In the genomic region with DNA sequence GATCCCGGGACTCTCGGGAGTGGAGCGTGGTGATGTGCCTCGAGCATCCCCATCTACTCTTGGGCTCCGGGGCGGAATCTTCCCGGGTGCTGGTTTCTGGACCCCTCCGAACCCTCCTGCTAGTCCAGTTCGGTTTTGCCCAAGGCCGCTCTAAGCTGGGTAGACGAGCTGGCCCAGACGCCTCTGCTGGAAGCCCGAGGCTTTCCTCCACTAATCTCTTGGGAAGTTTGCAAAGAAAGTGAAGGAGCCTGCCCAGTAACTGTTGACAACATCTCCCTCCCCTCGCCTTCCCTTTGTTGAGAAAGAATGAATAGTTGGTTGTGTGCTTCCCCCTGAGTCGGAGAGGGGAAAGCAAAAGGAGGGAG, we compare ENCODE assay signal across 8 mouse cellular contexts.
A peak's percentile ranks its signal among the peaks of the same experiment; 100 is the strongest.
DNase-seq lines count a peak whose midpoint lies in the region; ATAC-seq and TF ChIP-seq lines count a peak whose summit lies in the region.

No protein-coding gene starts in this region.

- H3K36me3 ChIP-seq in C2C12 (ENCODE audit: control insufficient read depth, insufficient read depth), result peaks cover 15% of the 10 kb centered on the region
- no peaks in the 10 kb centered on the region for H3K36me3 ChIP-seq in embryonic facial prominence, embryonic 12.5 days
- no peaks in the 10 kb centered on the region for H3K36me3 ChIP-seq in heart, embryonic 13.5 days

- under 1% methylated on average over 15 of the region's 15 CpGs for WGBS in embryonic facial prominence, embryonic 12.5 days
- under 1% methylated on average over 15 of the region's 15 CpGs for WGBS in heart, embryonic 13.5 days

- peak overlapping the region; percentile 67 for H3K27ac ChIP-seq in embryonic facial prominence, embryonic 12.5 days
- H3K27ac ChIP-seq in heart, embryonic 13.5 days (replicated peaks), result peak overlapping the region; percentile 16

- in situ Hi-C loops in Patski (cut with MboI; ENCODE audit: low pct_unique_long_range_greater_than_20kb), result no loop called here

- H3K9ac ChIP-seq in embryonic facial prominence, embryonic 12.5 days, result peak overlapping the region; percentile 78
- H3K9ac ChIP-seq in heart, embryonic 13.5 days, result peak overlapping the region; percentile 82

- peaks cover 10% of the 10 kb centered on the region; the same call in 1 of the 2 replicates for H3K4me1 ChIP-seq in embryonic facial prominence, embryonic 12.5 days
- peaks cover 29% of the 10 kb centered on the region for H3K4me1 ChIP-seq in heart, embryonic 13.5 days

- peak; percentile 40 for ATAC-seq in Patski
- peak; percentile 19; the same call in 1 of the 2 replicates for ATAC-seq in embryonic facial prominence, embryonic 12.5 days (ENCODE audit: insufficient number of reproducible peaks, insufficient read depth, low FRiP score, low TSS enrichment)
- peak; percentile 26; the same call in 1 of the 2 replicates for ATAC-seq in heart, embryonic 13.5 days (ENCODE audit: extremely low read depth, insufficient number of reproducible peaks, low FRiP score, low TSS enrichment)
- ATAC-seq in erythroid progenitor cell, adult 5-6 weeks (replicated peaks; ENCODE audit: low FRiP score, poor library complexity, severe bottlenecking), result no peak

- TF ChIP-seq CTCF in C2C12 (IDR thresholded peaks at IDR 0.05; ENCODE audit: control insufficient read depth, insufficient read depth, insufficient read length) (no peak), Patski (IDR thresholded peaks at IDR 0.05) (no peak)

- peak overlapping the region; percentile 64 for H3K4me3 ChIP-seq in C2C12 (ENCODE audit: insufficient read depth, poor library complexity, severe bottlenecking)
- H3K4me3 ChIP-seq in embryonic facial prominence, embryonic 12.5 days, result peak overlapping the region; percentile 61
- peak overlapping the region; percentile 63 for H3K4me3 ChIP-seq in heart, embryonic 13.5 days

- POLR2A ChIA-PET in Patski (lab: Charles Lee), result interaction anchor here (0.6 to 1.3 kb wide), 6 partner anchors 10 to 104 kb away, joined by 3 to 5 read pairs (median 4); no protein-coding TSS in a partner anchor

- peaks cover 62% of the 10 kb centered on the region for H3K79me2 ChIP-seq in C2C12 (ENCODE audit: control insufficient read depth, insufficient read depth)

- H3K9me3 ChIP-seq in embryonic facial prominence, embryonic 12.5 days, result no peaks in the 10 kb centered on the region
- no peaks in the 10 kb centered on the region for H3K9me3 ChIP-seq in heart, embryonic 13.5 days

- H3K27me3 ChIP-seq in C2C12 (ENCODE audit: control insufficient read depth, insufficient read depth, insufficient read length) (no peaks in the 10 kb centered on the region), Patski (no peaks in the 10 kb centered on the region)
- H3K27me3 ChIP-seq in embryonic facial prominence, embryonic 12.5 days, result 0 out of 2 replicates have a peak, but pooled peaks cover 5% of the 10 kb centered on the region
- peaks cover 32% of the 10 kb centered on the region for H3K27me3 ChIP-seq in heart, embryonic 13.5 days (replicated peaks)

- peak overlapping the region; percentile 96 for H3ac ChIP-seq in C2C12 (ENCODE audit: control insufficient read depth, insufficient read length, low read depth)

- H3K79me3 ChIP-seq in C2C12 (ENCODE audit: low read depth), result peaks cover 43% of the 10 kb centered on the region

- DNase-seq in Patski (ENCODE audit: low read depth, low spot score), result no peak
- DNase-seq in kidney, postnatal 10 days, result peak; percentile 52
- DNase-seq in lung, postnatal 10 days, result peak; percentile 66
- peak; percentile 47 to 48 for DNase-seq in right cerebral cortex, postnatal 10 days (ENCODE audit: low spot score in 2 of 2)

- peak overlapping the region; percentile 86 for H3K4me2 ChIP-seq in embryonic facial prominence, embryonic 12.5 days (replicated peaks)
- peak overlapping the region; percentile 98 for H3K4me2 ChIP-seq in heart, embryonic 13.5 days

- CTCF ChIA-PET in Patski (lab: Charles Lee), result interaction anchor here (1.0 to 2.1 kb wide), 7 partner anchors 8 to 56 kb away, joined by 3 to 14 read pairs (median 4); no protein-coding TSS in a partner anchor

TF ChIP-seq in C2C12, 6 proteins besides CTCF, POLR2A, EP300 and RAD21:
- TF ChIP-seq MYOD1 (IDR thresholded peaks at IDR 0.05; ENCODE audit: control insufficient read depth, insufficient read length, low read depth), result no peak
- no peak for TF ChIP-seq FOSL1 (IDR thresholded peaks at IDR 0.05; ENCODE audit: insufficient read depth, low read length, poor library complexity, severe bottlenecking)
- no peak for TF ChIP-seq MAX (IDR thresholded peaks at IDR 0.05)
